Mouse (Mus musculus): ENCODE data around the gene Ddx42. TPM values are rescaled to one million over a fixed set of nuclear protein-coding genes. Genes with fewer than 3 reads are reported as not detected.

Gene Ddx42
- 75.0 and 77.6 TPM in 2 replicates for polyA plus RNA-seq (2015; fragmentation: Nextera tagmentation; extraction: Ambion mirVana)

DNA sequence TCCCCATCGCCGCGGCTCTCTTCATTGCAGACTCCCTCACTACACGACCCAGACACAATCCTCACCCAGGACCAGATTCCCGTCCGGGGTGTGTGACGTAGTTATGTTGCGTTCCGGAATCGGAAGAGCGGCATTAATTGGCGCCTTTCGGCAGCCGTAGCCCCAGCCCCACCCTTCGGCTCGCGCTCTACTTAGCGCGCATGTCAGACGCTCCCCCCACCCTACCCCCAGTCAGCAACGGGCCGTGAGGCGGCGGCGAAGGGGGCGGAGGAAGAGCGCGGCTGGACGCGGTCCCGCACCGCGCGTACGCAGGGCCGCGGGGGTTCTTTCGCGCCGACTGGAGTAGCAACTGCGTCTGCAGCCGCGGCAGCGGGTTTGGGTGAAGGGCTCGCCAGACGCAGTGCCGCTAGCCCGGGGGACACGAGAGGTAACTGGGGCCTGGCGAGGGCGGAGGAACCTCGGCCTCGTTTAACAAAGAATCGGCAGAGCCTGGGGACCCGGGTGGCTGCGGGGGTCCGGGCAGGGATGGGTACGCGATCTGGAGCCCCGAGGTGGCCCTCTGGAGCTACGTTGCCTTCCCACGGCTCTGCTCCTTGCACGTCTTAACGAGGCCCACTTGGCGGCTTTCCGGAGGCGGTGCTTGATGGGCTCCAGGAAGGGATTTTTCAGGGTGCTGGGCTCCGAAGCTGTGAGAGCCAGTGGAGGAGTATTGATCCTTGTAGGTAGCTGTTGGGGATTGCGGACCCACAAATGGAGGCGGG is at the start of gene Ddx42:
Gene Ddx42, plus strand, starts transcription at position 197 of the 761 bp plus-strand sequence.
- peak within 1 kb of the TSS; percentile 99 for H3K27ac ChIP-seq (replicated peaks)
- WGBS: under 1% methylated on average over 69 of the region's 70 CpGs

DNA sequence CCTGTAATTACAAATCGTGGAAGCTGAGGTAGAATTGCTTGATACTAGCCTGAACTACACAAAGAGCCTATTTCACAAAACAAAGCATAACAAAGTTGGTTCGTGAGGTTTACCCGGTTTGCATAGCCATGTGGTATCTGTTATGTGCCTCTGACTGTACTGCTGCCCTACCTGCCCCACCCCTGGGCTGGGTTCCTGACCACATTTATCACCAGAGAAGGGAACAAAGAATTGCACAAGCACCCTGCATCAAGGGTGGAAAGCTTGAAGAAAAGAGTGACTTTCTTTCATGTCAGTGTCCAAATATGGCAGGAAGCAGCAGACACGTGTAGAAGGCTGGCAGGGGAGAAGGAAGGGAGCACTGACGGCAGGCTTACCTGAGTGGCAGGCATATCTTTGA is 49.3 kb upstream of the Ddx42 start:
- no peaks in the 10 kb centered on the region for H3K9me3 ChIP-seq (replicated peaks)
- peaks cover 54% of the 10 kb centered on the region for H3K36me3 ChIP-seq
- no peaks in the 10 kb centered on the region for H3K4me1 ChIP-seq
- ATAC-seq (ENCODE audit: low FRiP score): no peak
- no peak overlapping the region for H3K27ac ChIP-seq (replicated peaks)
- no peaks in the 10 kb centered on the region for H3K27me3 ChIP-seq (replicated peaks)
- 91% methylated on average over 5 of the region's 5 CpGs for WGBS
- no peak overlapping the region for H3K9ac ChIP-seq (replicated peaks)
- H3K4me2 ChIP-seq: no peak overlapping the region
- no peak overlapping the region for H3K4me3 ChIP-seq (replicated peaks)

More for the DNA sequence above, at the start of gene Ddx42:
- peak within 1 kb of the TSS; percentile 100 for H3K9ac ChIP-seq (replicated peaks)
- H3K9me3 ChIP-seq (replicated peaks): no peaks in the 10 kb centered on the region
- H3K4me3 ChIP-seq (replicated peaks): peak within 1 kb of the TSS; percentile 99
- peak; percentile 95 for ATAC-seq (ENCODE audit: low FRiP score)
- peaks cover 15% of the 10 kb centered on the region for H3K36me3 ChIP-seq
- H3K27me3 ChIP-seq (replicated peaks): no peaks in the 10 kb centered on the region
- H3K4me1 ChIP-seq: peaks cover 56% of the 10 kb centered on the region
- peak within 1 kb of the TSS; percentile 78 for H3K4me2 ChIP-seq

DNA sequence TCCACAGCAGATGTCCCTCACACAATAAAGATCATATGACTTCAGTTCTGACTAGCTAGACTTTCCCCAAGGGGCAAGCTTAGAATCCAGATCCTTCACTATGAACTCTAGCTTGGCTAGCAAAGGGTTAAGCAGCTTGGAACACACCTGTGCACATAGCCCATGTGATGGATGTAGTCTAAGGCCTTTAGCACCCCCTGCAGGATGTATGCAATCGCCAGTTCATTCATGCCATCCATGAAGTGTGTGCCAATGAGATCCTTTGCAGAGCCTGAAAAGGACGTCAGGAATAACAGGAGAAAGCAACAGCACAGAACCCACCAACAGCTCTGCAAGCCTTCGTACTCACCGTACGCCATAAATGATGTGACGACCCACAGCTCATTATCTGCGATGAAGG is 45.9 kb upstream of the Ddx42 start:
- peaks cover 39% of the 10 kb centered on the region for H3K36me3 ChIP-seq

DNA sequence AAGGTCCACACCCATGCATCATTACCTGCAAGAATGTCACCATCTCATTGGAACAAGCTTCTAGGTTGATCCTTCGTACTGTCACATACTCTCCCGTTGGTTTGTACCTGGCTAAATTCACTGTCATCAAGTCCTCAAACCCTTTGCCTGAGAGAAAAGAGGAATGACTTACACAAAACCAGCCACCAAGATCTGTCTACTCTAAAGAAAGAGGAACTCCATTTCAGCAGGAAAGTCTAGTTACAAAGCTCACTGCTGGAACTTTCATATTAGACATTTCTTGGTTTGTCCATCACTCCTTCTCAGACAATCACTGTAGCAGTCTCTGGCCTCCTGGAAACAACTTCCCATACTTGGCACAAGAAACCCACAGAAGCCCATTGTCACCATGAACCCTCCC is 43.5 kb upstream of the Ddx42 start:
- H3K36me3 ChIP-seq: peaks cover 20% of the 10 kb centered on the region
- H3K27me3 ChIP-seq (replicated peaks): no peaks in the 10 kb centered on the region
- no peak overlapping the region for H3K4me2 ChIP-seq
- no peak overlapping the region for H3K4me3 ChIP-seq (replicated peaks)
- no peak overlapping the region for H3K9ac ChIP-seq (replicated peaks)
- no peak for ATAC-seq (ENCODE audit: low FRiP score)
- 96% methylated on average over 2 of the region's 2 CpGs for WGBS
- H3K27ac ChIP-seq (replicated peaks): no peak overlapping the region
- H3K9me3 ChIP-seq (replicated peaks): no peaks in the 10 kb centered on the region
- H3K4me1 ChIP-seq: no peaks in the 10 kb centered on the region

More for the DNA sequence above, 45.9 kb upstream of the Ddx42 start:
- no peak overlapping the region for H3K27ac ChIP-seq (replicated peaks)
- 82% methylated on average over 7 of the region's 7 CpGs for WGBS
- H3K9ac ChIP-seq (replicated peaks): no peak overlapping the region
- no peaks in the 10 kb centered on the region for H3K9me3 ChIP-seq (replicated peaks)
- no peaks in the 10 kb centered on the region for H3K27me3 ChIP-seq (replicated peaks)
- H3K4me1 ChIP-seq: no peaks in the 10 kb centered on the region
- no peak overlapping the region for H3K4me2 ChIP-seq
- no peak for ATAC-seq (ENCODE audit: low FRiP score)
- no peak overlapping the region for H3K4me3 ChIP-seq (replicated peaks)

DNA sequence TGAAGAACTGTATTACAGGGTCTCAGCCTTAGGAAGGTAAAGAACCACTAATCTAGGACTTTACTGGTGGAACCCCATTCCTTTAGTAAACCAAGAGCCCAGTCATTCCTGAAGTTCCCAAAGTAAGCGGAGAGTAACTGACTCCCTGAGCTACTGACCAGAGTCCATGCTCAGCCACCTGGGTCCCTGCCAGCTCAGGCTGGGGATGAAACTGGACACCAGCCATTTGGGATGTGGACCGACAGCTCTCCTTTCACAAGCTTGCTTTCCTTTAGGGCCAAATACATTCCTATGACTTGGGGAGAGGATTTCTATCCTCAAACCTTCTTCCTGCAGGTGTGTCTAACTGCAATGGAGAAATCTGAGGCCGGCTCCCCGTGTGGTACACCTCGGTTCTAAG is 42.4 kb upstream of the Ddx42 start:
- 85% methylated on average over 5 of the region's 5 CpGs for WGBS
- Histone ChIP-seq H3K27ac (replicated peaks) (no peak overlapping the region), H3K4me1 (no peaks in the 10 kb centered on the region), H3K36me3 (peaks cover 19% of the 10 kb centered on the region), H3K4me2 (no peak overlapping the region), H3K9ac (replicated peaks) (no peak overlapping the region), H3K4me3 (replicated peaks) (no peak overlapping the region), H3K27me3 (replicated peaks) (no peaks in the 10 kb centered on the region), H3K9me3 (replicated peaks) (no peaks in the 10 kb centered on the region)
- no peak for ATAC-seq (ENCODE audit: low FRiP score)

DNA sequence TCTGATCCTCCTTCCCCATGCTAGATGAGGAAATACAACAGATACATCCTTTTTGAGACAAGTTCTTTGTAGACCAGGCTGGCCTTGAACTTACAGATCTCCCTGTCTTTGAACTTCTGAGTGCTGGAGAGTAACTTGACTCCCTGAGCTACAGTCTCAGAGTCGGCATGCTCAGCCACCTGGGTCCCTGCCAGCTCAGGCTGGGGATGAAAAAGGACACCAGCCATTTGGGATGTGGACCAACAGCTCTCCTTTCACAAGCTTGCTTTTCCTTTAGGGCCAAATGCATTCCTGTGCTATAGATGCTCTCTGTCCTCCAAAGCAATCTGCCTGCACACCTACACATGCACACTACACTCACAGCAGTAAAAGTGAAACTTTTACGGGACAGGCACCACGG is 41.6 kb upstream of the Ddx42 start:
- ATAC-seq (ENCODE audit: low FRiP score): no peak
- Histone ChIP-seq H3K4me2 (no peak overlapping the region), H3K4me1 (no peaks in the 10 kb centered on the region), H3K9ac (replicated peaks) (no peak overlapping the region), H3K27me3 (replicated peaks) (no peaks in the 10 kb centered on the region), H3K27ac (replicated peaks) (no peak overlapping the region), H3K36me3 (peaks cover 15% of the 10 kb centered on the region), H3K9me3 (replicated peaks) (no peaks in the 10 kb centered on the region), H3K4me3 (replicated peaks) (no peak overlapping the region)
- WGBS: 61% methylated on average over 3 of the region's 3 CpGs

DNA sequence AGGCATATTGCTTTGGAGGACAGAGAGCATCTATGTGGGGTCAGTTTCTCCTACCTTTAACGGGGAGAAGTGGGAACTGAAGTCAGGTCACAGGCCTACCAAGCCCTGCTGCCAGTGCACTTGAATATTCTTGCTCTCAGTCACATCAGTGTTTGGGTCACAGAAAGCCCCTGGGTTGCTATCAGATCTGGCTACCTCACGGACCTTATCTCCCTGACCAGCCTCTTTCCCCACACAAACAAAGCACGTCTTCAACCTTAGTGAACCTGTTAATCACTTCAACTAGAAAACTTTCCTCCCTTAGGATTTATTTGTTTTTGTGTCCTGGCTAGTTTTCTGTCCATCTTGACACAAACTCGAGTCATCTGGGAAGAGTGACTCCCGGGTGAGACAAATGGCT is 40.4 kb upstream of the Ddx42 start:
- ATAC-seq (ENCODE audit: low FRiP score): no peak
- 92% methylated on average over 5 of the region's 5 CpGs for WGBS
- no peak overlapping the region for H3K27ac ChIP-seq (replicated peaks)

DNA sequence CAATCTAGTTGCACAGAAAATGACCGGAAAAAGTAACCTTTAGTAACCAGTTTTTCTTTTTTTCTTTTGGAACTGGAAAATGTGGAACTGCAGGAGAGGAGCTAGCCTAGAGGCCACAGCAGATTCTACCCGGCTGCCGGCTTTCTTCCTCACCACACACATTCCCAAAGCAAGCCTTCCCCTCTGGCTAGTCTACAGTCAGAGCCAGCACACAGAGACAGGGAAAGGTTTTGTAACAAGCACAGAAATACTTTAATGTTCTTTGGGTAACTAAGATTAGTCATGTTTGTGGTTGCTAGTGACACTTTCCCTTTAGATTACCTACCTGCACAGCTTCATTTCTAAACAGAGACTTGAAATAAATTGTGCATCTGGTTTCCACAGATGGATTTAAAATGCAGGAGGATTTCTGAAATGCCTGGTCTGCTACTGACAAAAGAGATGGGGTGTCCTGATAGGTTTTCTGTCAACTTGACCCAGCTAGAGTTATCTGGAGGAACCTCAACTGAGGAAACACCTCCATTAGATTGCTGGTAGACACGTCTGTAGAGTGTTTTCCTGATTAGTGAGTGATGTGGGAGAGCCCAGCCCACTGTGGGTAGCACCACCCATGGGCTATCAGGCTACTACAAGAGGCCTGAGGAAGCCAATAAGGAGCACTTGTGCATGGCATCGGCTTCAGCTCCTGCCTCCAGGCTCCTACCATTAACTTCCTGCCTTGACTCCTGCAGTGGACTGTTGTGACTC is 38.5 kb upstream of the Ddx42 start:
- Histone ChIP-seq H3K9me3 (replicated peaks) (no peaks in the 10 kb centered on the region), H3K27me3 (replicated peaks) (no peaks in the 10 kb centered on the region), H3K4me1 (no peaks in the 10 kb centered on the region), H3K4me2 (no peak overlapping the region), H3K4me3 (replicated peaks) (no peak overlapping the region), H3K27ac (replicated peaks) (no peak overlapping the region), H3K36me3 (peaks cover 18% of the 10 kb centered on the region; the same call in 1 of the 2 replicates), H3K9ac (replicated peaks) (no peak overlapping the region)
- WGBS: 79% methylated on average over 5 of the region's 5 CpGs
- no peak for ATAC-seq (ENCODE audit: low FRiP score)

More for the DNA sequence above, 40.4 kb upstream of the Ddx42 start:
- Histone ChIP-seq H3K4me2 (no peak overlapping the region), H3K4me3 (replicated peaks) (no peak overlapping the region), H3K27me3 (replicated peaks) (no peaks in the 10 kb centered on the region), H3K9me3 (replicated peaks) (no peaks in the 10 kb centered on the region), H3K4me1 (no peaks in the 10 kb centered on the region), H3K36me3 (peaks cover 13% of the 10 kb centered on the region; the same call in 1 of the 2 replicates), H3K9ac (replicated peaks) (no peak overlapping the region)

DNA sequence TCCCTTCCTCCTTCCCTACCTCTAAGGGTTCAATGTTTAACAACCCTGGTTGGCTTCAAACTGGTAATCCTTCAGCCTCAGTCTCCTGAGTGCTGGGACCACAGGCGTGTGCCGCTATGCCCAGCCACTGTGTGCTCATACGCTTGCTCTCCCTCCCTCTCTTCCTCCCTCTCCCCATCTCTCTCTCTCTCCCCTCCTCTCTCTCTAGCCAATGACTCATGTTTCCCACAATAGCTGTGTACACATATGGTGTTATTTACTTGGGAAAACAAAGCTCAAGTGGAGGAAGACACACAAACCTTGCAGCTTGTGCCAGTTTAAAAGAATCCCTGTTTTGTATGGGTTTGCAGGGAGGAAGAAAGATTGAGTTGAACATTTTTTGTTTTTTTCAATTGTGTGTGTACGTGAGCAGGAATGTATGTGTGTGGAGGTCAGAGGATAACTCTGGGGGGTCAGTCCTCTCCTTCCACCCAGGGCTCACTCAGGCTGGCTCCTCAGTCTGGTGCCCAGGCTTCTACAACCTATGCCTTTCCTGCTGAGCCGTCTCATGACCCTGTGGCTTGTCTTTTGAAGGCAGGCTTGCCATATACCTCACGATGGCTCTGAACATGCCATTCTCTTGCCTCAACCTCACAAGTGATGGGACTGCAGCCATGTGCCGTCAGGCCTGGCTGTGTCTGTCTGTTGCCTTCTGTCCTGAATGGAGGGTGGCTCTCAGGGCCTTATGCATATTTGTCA is 36.8 kb upstream of the Ddx42 start:
- ATAC-seq (ENCODE audit: low FRiP score): no peak
- Histone ChIP-seq H3K27me3 (replicated peaks) (no peaks in the 10 kb centered on the region), H3K9ac (replicated peaks) (no peak overlapping the region), H3K4me2 (no peak overlapping the region), H3K4me3 (replicated peaks) (no peak overlapping the region), H3K36me3 (peaks cover 27% of the 10 kb centered on the region; the same call in 1 of the 2 replicates), H3K4me1 (no peaks in the 10 kb centered on the region), H3K27ac (replicated peaks) (no peak overlapping the region), H3K9me3 (replicated peaks) (no peaks in the 10 kb centered on the region)
- WGBS: 76% methylated on average over 7 of the region's 7 CpGs

DNA sequence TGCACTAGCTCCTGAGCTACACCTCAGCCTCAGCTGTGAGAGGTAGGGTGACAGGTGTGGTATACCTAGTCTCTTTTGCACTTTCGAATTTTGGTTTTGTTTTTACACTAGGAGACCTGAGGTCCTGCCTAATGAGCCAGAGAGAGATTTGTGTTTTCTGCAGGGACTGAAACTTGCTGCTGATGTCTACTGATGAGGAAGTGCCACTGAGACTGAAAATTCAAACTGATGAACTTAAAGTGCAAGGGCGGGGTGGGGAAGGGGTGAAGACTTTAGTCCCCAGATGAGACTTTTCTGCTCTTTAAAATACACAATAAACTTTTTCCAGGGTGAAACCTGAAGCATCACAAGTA is 36.3 kb upstream of the Ddx42 start:
- H3K4me2 ChIP-seq: no peak overlapping the region
- H3K27ac ChIP-seq (replicated peaks): no peak overlapping the region
- H3K9ac ChIP-seq (replicated peaks): no peak overlapping the region
- H3K36me3 ChIP-seq: peaks cover 30% of the 10 kb centered on the region; the same call in 1 of the 2 replicates
- H3K9me3 ChIP-seq (replicated peaks): no peaks in the 10 kb centered on the region
- ATAC-seq (ENCODE audit: low FRiP score): no peak
- no peaks in the 10 kb centered on the region for H3K4me1 ChIP-seq
- H3K27me3 ChIP-seq (replicated peaks): no peaks in the 10 kb centered on the region
- WGBS: 92% methylated on average over 2 of the region's 2 CpGs
- H3K4me3 ChIP-seq (replicated peaks): no peak overlapping the region

DNA sequence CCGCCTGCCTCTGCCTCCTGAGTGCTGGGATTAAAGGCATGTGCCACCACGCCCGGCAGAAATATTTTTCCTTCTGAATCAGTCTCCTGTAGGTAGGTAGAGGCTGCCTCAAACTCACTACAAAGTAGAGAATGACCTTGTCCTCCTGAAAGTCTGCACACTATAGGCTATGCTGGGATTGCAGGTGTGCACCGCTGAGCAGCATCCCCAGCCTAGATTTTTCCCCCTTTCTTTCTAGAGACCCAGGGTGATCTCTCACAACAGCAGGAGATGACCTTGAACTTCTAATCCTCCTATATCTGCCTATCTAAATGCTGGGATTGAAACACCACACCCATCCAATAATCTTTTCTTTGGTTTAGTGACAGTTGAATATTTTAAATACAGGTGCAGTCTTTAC is 29.4 kb upstream of the Ddx42 start:
- no peak overlapping the region for H3K4me2 ChIP-seq
- peaks cover 25% of the 10 kb centered on the region; the same call in 1 of the 2 replicates for H3K36me3 ChIP-seq
- H3K4me1 ChIP-seq: peaks cover 6% of the 10 kb centered on the region
- 96% methylated on average over 4 of the region's 4 CpGs for WGBS
- H3K9ac ChIP-seq (replicated peaks): no peak overlapping the region
- no peak for ATAC-seq (ENCODE audit: low FRiP score)
- H3K9me3 ChIP-seq (replicated peaks): no peaks in the 10 kb centered on the region
- no peaks in the 10 kb centered on the region for H3K27me3 ChIP-seq (replicated peaks)
- no peak overlapping the region for H3K4me3 ChIP-seq (replicated peaks)
- H3K27ac ChIP-seq (replicated peaks): no peak overlapping the region

All from neural tube, embryonic 15.5 days (tissue).